Mouse (Mus musculus) limb, embryonic 10.5 days (tissue): ENCODE results near the gene Dact3. TPM values are rescaled to one million over a fixed set of nuclear protein-coding genes. Genes with fewer than 3 reads are reported as not detected.

Source experiments
- DNase-seq: peaks from one replicate; pipeline ENCODE4 v3.0.0-alpha.2; 2017; ENCODE audit warnings: low spot score
- H3K27ac ChIP-seq: fragments of 300-500 bp; sonication (generic); 2 replicates; pipeline ENCODE4 v1.5.1; 2016; ENCODE audit warnings: mild to moderate bottlenecking
- H3K27me3 ChIP-seq: fragments of 300-500 bp; sonication (generic); 2 replicates; pipeline ENCODE4 v1.6.1; 2016; ENCODE audit warnings: low read depth, mild to moderate bottlenecking; ENCODE audit not compliant: poor library complexity, severe bottlenecking
- H3K36me3 ChIP-seq: fragments of 300-500 bp; sonication (generic); 2 replicates; pipeline ENCODE4 v1.6.1; 2016; ENCODE audit warnings: mild to moderate bottlenecking, moderate library complexity
- H3K4me1 ChIP-seq: fragments of 300-500 bp; sonication (generic); 2 replicates; pipeline ENCODE4 v1.6.1; 2016
- H3K4me3 ChIP-seq: fragments of 300-500 bp; sonication (generic); 2 replicates; pipeline ENCODE4 v1.5.1; 2016; ENCODE audit warnings: mild to moderate bottlenecking, moderate library complexity
- H3K9me3 ChIP-seq: fragments of 300-500 bp; sonication (generic); replicated peaks from 2 replicates; pipeline ENCODE4 v1.6.1; 2016; ENCODE audit warnings: mild to moderate bottlenecking
- WGBS: fragments of 180-500 bp; shearing (Covaris S2); methylation state at CpG from one replicate; pipeline ENCODE4 v1.1.7; 2016; 5-methylcytosine and 5-hydroxymethylcytosine counted together
- polyA plus RNA-seq: library from polyadenylated mRNA; unstranded; fragments of >200 nt; fragmentation: Nextera tagmentation; extraction: Ambion mirVana; gene quantifications from 2 replicates; pipeline ENCODE4 v1.2.1, GENCODE M21; 2016

Gene Dact3
- polyA plus RNA-seq, 1 experiment from 2014 or later: 8.2 TPM

- H3K27me3 ChIP-seq: no peaks in the 10 kb centered on the region
- H3K27ac ChIP-seq: no peak overlapping the region
- no peak for DNase-seq
- 93% methylated on average over 32 of the region's 32 CpGs for WGBS
- H3K9me3 ChIP-seq: no peaks in the 10 kb centered on the region
- H3K4me3 ChIP-seq: no peak overlapping the region
- peaks cover 72% of the 10 kb centered on the region for H3K36me3 ChIP-seq
- peaks cover 42% of the 10 kb centered on the region for H3K4me1 ChIP-seq
Observed at GRCm38 (mm10) chr7:16915461-16916340, 40.6 kb downstream of the Dact3 start.

GRCm38 (mm10) chr7:16916342-16917265 is 41.5 kb downstream of the Dact3 start:
- H3K9me3 ChIP-seq: no peaks in the 10 kb centered on the region
- H3K36me3 ChIP-seq: peaks cover 81% of the 10 kb centered on the region
- H3K27ac ChIP-seq: no peak overlapping the region
- peaks cover 51% of the 10 kb centered on the region for H3K4me1 ChIP-seq
- no peak for DNase-seq
- no peak overlapping the region for H3K4me3 ChIP-seq
- no peaks in the 10 kb centered on the region for H3K27me3 ChIP-seq
- WGBS: 88% methylated on average over 30 of the region's 30 CpGs

- no peaks in the 10 kb centered on the region for H3K27me3 ChIP-seq
- DNase-seq: no peak
- WGBS: 53% methylated on average over 11 of the region's 11 CpGs
- H3K9me3 ChIP-seq: no peaks in the 10 kb centered on the region
- no peak overlapping the region for H3K4me3 ChIP-seq
- H3K4me1 ChIP-seq: peaks cover 55% of the 10 kb centered on the region
- no peak overlapping the region for H3K27ac ChIP-seq
- H3K36me3 ChIP-seq: peaks cover 88% of the 10 kb centered on the region
Observed at GRCm38 (mm10) chr7:16917447-16917846, 42.3 kb downstream of the Dact3 start.

GRCm38 (mm10) chr7:16918014-16918413 is 42.9 kb downstream of the Dact3 start:
- no peak overlapping the region for H3K27ac ChIP-seq
- H3K4me3 ChIP-seq: no peak overlapping the region
- H3K9me3 ChIP-seq: no peaks in the 10 kb centered on the region
- peaks cover 60% of the 10 kb centered on the region for H3K4me1 ChIP-seq
- peaks cover 89% of the 10 kb centered on the region for H3K36me3 ChIP-seq
- no peak for DNase-seq
- 83% methylated on average over 9 of the region's 9 CpGs for WGBS
- no peaks in the 10 kb centered on the region for H3K27me3 ChIP-seq

DNA sequence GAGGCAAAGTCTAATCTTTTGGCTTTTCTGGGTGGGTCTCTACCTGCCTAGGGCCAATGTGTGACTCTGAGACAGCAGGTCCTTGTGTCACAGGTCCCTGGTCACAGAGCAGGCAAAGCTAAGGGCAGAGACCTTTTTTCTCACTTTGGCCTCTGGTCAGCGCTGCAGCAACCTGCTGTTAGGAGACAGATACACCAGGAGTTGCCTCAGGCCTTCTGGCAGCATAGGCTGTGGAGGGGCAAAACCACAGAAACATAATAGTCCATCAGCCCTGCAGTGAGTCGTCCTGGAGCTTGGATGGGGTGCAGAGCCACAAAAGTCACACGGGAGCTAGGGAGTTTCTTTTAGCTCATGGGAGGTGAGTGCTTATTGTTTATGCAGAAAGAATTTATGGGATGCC is 43.6 kb downstream of the Dact3 start:
- no peaks in the 10 kb centered on the region for H3K27me3 ChIP-seq
- 87% methylated on average over 3 of the region's 3 CpGs for WGBS
- DNase-seq: no peak
- H3K36me3 ChIP-seq: peaks cover 85% of the 10 kb centered on the region
- no peak overlapping the region for H3K27ac ChIP-seq
- peaks cover 62% of the 10 kb centered on the region for H3K4me1 ChIP-seq
- no peak overlapping the region for H3K4me3 ChIP-seq
- H3K9me3 ChIP-seq: no peaks in the 10 kb centered on the region

DNA sequence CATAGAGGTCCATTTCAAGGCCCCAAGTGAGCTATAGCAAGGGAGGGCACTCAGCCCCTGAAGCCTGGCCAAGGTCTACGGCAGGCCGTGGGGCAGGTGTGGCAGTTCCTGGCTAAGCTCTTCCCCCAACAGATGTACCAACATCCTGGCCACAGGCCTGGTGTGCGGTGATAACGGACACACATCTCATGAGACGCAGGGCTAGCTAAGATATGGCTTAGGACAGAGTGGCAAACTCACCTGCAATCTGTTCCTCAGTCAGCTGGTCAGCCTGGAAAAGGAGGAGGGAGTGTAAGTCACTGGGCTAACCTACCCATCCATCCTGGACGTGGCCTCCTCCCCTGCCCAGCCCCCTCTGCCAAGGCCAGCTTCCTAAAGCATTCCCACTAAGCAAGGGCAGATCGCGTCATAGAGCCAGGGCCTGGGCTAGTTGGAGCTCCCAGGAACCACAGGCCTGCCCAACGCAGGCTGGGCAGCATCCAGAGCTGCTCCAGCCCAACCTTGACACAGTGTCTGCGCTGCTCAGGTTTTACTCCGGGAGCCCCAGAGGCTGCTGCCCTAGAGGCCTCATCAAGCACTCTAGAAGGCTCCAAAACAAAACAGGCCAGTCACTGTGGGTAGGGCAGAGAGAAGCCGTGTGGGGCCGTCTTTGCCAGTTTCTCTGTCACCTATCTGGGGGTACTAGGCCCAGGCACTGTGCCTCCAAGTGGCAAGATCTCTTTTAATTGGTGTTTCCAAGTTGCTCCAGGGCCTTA is 44.5 kb downstream of the Dact3 start:
- H3K4me1 ChIP-seq: peaks cover 62% of the 10 kb centered on the region

DNA sequence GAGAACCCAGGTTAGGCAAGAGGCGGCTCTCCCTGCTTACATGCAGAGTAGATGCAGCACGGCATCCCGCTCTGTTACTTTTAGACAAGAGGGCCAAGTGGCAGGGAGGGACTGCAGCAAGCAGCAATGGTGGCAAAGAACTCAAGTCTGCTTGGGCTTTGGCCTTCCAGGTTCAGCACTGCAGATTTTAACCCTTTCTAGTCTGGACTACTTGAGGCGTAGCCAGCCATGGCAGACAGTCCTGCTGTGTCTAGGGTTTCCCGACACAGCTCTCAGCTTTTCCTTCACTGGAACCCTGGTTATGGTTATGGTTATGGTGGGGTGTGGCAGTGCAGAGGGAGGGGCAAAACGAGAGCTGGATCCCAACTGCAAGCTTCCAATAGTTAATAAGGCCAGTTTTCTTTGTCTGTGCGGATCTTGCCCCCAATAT is 45.0 kb downstream of the Dact3 start:
- no peaks in the 10 kb centered on the region for H3K9me3 ChIP-seq
- WGBS: 87% methylated on average over 7 of the region's 7 CpGs
- H3K4me1 ChIP-seq: peaks cover 62% of the 10 kb centered on the region
- peak overlapping the region; percentile 51; the same call in 1 of the 2 replicates for H3K27ac ChIP-seq
- peak overlapping the region; percentile 23 for H3K4me3 ChIP-seq
- H3K36me3 ChIP-seq: peaks cover 70% of the 10 kb centered on the region
- no peak for DNase-seq
- no peaks in the 10 kb centered on the region for H3K27me3 ChIP-seq

More for the DNA sequence above, 44.5 kb downstream of the Dact3 start:
- H3K4me3 ChIP-seq: peak overlapping the region; percentile 23
- 84% methylated on average over 13 of the region's 13 CpGs for WGBS
- H3K36me3 ChIP-seq: peaks cover 76% of the 10 kb centered on the region
- DNase-seq: no peak
- H3K27me3 ChIP-seq: no peaks in the 10 kb centered on the region
- H3K27ac ChIP-seq: peak overlapping the region; percentile 51; the same call in 1 of the 2 replicates
- H3K9me3 ChIP-seq: no peaks in the 10 kb centered on the region

DNA sequence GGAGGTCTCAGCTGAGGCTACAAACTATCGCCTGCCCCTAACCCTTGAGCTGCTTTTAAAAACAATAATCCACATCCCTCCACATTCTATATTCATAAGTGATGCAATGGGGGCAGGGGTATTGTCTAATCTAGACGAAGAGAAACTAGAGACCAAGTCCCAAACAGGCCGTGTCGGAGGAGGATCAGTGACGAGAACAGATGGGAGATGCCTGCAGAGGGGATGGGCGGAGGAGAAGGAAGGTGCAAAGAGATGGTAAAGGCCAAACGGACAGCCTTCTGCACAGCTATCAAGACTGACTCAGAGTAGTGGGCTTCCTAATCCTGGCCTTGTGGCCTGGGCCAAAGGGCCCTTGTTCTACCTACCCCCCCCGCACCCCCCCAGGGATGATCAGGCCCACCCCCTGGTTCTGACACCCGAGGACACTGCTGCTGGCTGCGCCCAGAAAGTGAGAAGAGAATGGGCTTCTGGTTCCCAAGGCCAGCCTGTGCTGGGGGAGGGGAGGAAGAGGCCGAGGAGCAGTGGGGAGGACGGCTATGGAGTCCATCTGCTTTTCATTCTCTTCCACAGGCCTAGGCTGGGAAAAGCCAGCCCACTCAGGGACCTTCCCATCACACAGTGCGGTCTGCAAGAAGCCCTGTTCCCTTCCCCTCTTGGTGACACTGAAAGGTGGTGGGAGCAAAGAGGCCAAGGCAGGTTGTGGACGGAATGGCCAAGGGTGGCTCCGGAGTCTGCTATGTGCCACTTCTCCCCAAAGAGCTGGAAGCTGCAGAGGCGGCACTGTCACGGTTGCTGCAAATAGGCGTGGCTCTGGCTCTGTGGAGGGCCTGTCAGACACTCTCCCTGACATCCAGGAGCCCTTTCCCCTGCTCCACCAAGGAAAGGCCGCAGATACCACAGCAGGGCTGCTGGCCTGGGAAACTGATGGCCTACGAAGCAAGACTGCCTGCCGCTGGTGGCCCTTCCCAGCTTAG is 46.0 kb downstream of the Dact3 start:
- Histone ChIP-seq H3K36me3 (peaks cover 60% of the 10 kb centered on the region), H3K9me3 (no peaks in the 10 kb centered on the region), H3K4me1 (peaks cover 62% of the 10 kb centered on the region), H3K27me3 (no peaks in the 10 kb centered on the region), H3K4me3 (peak overlapping the region; percentile 85), H3K27ac (peak overlapping the region; percentile 96)
- WGBS: 43% methylated on average over 21 of the region's 21 CpGs
- DNase-seq: peak; percentile 64

- peak overlapping the region; percentile 85 for H3K4me3 ChIP-seq
- H3K4me1 ChIP-seq: peaks cover 58% of the 10 kb centered on the region
- no peaks in the 10 kb centered on the region for H3K27me3 ChIP-seq
- WGBS: 68% methylated on average over 6 of the region's 6 CpGs
- H3K36me3 ChIP-seq: peaks cover 52% of the 10 kb centered on the region
- no peak for DNase-seq
- H3K27ac ChIP-seq: peak overlapping the region; percentile 96
- no peaks in the 10 kb centered on the region for H3K9me3 ChIP-seq
Observed at GRCm38 (mm10) chr7:16921881-16922335, 46.8 kb downstream of the Dact3 start.

DNA sequence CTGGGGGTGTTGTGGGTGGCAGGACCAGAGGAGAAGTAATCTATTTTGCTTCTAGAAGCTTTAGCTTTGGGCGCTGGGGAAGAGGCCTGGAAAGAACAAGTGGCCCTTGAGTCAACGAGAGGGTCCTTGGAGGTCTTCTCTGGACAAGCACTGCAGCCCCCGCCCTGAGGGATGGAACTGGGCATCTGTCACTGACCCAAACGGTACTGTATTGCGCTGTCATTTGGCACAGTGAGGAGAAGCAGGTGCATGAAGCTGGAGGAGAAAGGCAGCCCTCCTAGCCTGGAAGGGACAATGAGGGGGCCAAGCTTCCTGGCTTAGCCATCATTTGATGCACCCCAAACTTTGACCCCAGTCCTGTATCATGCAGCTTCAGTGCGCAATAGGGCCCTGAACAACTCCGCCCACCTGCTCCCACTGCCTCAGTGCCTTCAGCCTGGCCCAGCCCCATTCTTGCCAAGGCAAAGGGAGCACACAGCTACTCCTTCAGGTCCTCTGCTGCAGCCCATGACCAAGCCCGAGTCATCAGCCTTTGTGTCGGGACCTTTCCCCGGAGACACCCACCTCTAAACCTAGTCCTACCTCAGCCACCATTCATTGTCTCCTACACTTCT is 47.4 kb downstream of the Dact3 start:
- 69% methylated on average over 10 of the region's 10 CpGs for WGBS
- Histone ChIP-seq H3K4me3 (peak overlapping the region; percentile 85), H3K9me3 (no peaks in the 10 kb centered on the region), H3K4me1 (peaks cover 54% of the 10 kb centered on the region), H3K36me3 (peaks cover 47% of the 10 kb centered on the region), H3K27me3 (no peaks in the 10 kb centered on the region), H3K27ac (peak overlapping the region; percentile 96)
- peak; percentile 35 for DNase-seq
